Mouse (Mus musculus): Measurements from ENCODE around the gene Kdm4c.

DNA sequence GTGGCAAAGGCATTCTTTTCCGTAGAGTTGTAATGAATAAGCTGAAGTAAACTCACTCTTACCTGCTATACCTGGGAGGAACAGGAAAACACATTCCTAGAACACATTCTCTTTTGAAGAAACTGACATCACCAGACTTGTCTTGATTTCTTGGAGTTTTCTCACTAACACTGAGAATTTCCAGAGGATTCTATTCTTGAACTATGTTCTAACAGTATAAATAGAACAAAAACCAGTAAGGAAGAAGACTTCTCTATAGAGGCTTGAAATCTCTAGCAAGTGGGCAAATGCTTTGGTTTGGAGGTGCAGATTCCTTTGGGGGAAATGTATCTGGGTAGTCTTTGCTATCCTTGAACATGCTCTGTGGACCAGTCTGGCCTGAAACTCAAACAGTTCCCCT, 166.4 kb downstream of the Kdm4c start:
- TF ChIP-seq CTCF (IDR thresholded peaks at IDR 0.05; ENCODE audit: low read depth, low read length) (no peak), POLR2A (IDR thresholded peaks at IDR 0.05; ENCODE audit: extremely low read depth, insufficient read depth, low read length) (no peak)
